Mouse (Mus musculus): Measurements from ENCODE around the gene Gm6351.
"Not testable (repeated sequence)": the region's sequence is repeated elsewhere in the genome, so short reads cannot be mapped to it uniquely, and the experiment has no call there.

Gene Gm6351

DNA sequence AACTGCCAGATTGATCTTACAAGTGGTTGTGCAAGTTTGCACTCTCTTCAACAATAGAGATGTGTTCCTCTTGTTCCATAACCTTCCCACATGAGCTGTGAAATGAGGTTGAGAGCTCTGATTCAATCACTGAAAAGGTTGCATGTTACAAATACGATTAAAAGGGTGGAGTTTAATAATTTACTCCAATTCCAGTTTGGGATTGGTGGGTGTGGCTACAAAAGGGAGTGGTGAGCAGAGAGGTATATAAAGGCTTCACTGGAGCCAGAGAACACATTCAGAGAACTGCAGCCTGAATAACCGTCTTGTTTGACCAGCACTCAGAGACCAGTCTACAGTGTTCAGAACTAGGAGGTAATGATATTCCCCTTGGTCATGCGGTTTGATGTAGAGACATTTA is at the start of gene Gm6351:
TSS of gene Gm6351 (plus strand) at position 301 of the 400 bp plus-strand sequence.
- not testable (repeated sequence) for DNase-seq (ENCODE audit: low spot score in 2 of 2)

DNA sequence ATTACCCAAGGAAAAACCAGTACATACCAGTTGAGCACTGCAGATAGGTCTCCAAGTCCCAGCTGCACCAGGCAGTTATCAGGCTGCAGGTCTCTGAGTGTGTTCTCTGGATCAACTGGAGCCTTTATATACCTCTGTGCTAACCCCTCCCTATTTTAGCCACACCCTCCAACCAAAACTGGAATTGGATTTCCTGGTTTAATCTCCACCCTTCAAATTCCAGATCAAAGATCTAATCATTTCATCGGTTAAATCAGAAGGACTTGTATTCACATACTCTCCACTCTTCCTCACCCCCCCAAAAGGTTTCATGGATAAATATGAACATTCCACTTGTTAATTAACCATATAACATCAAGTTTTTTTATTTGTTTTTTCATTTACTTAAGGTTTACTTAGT is 5.7 kb upstream of the Gm6351 start, which contains the start of gene BC061212:
TSS of gene BC061212 (minus strand) at position 101 of the 400 bp plus-strand sequence.
- DNase-seq (ENCODE audit: low spot score in 2 of 2) = not testable (repeated sequence)
